ENCODE assay signal across 10 mouse cellular contexts in genomic region chr7:110668756-110669155, GRCm38 (mm10). TPM values are rescaled to one million over a fixed set of nuclear protein-coding genes. Genes with fewer than 3 reads are reported as not detected.
DNase-seq lines count a peak whose midpoint lies in the region; ATAC-seq lines count a peak whose summit lies in the region.
"Had no signal": no experiment of that assay in that cellular context is flagged by ENCODE, and none has a peak within 500 bp of the region (broad histone marks: within the 10 kb centered on the region; RNA-seq: fewer than 3 reads in every experiment).

No protein-coding gene starts in this region.

- H3K4me1 ChIP-seq in heart, embryonic 16.5 days (ENCODE audit: control insufficient read depth, insufficient read depth, low read length), result peaks cover 16% of the 10 kb centered on the region
- H3K4me1 ChIP-seq: liver, embryonic 15.5 days had no signal

- H3K9me3 ChIP-seq in heart, embryonic 16.5 days (replicated peaks; ENCODE audit: control insufficient read depth, low read length), result no peaks in the 10 kb centered on the region
- H3K9me3 ChIP-seq: liver, embryonic 15.5 days had no signal

- no peak overlapping the region for H3K4me2 ChIP-seq in heart, embryonic 16.5 days (ENCODE audit: low read depth, low read length)
- H3K4me2 ChIP-seq: liver, embryonic 15.5 days had no signal

- 26% methylated on average over 5 of the region's 5 CpGs for WGBS in heart, embryonic 16.5 days

- H3K36me3 ChIP-seq in heart, embryonic 16.5 days (ENCODE audit: control insufficient read depth, insufficient read depth), result no peaks in the 10 kb centered on the region
- H3K36me3 ChIP-seq: liver, embryonic 15.5 days had no signal

- H3K27me3 ChIP-seq in heart, embryonic 16.5 days (ENCODE audit: control insufficient read depth, insufficient read depth, low read length), result no peaks in the 10 kb centered on the region
- H3K27me3 ChIP-seq: liver, embryonic 15.5 days had no signal

- ATAC-seq in heart, embryonic 16.5 days (replicated peaks; ENCODE audit: extremely low read depth, insufficient read depth, low FRiP score), result peak; percentile 24; the same call in 1 of the 2 replicates

- H3K4me3 ChIP-seq in heart, embryonic 16.5 days (ENCODE audit: low read length), result no peak overlapping the region
- H3K4me3 ChIP-seq: liver, embryonic 15.5 days had no signal

- DNase-seq in left cerebral cortex, postnatal 4 days, result peak; percentile 34
- DNase-seq in left cerebral cortex, adult 18-20 months (ENCODE audit: low spot score in 2 of 2), result no peak
- DNase-seq in cerebellum, postnatal 14 days, result peak; percentile 21
- peak; percentile 35 for DNase-seq in lung, postnatal 10 days
- no peak for DNase-seq in testis, postnatal 10 days (ENCODE audit: low spot score)
- no peak for DNase-seq in layer of hippocampus, adult 9-11 months
- DNase-seq: thymus, adult 18-20 months had no signal

- intact Hi-C loops in left cerebral cortex, postnatal 4 days (cut with DNase I), result no loop called here

- H3K9ac ChIP-seq in heart, embryonic 16.5 days (ENCODE audit: low read length), result no peak overlapping the region
- H3K9ac ChIP-seq: liver, embryonic 15.5 days had no signal

- H3K27ac ChIP-seq in heart, embryonic 16.5 days (ENCODE audit: low read length), result peak overlapping the region; percentile 66
- H3K27ac ChIP-seq: liver, embryonic 15.5 days had no signal

RNA-seq across cellular contexts. Expression of gene Adm, which starts 41.3 kb away (rescaled TPM):
- 1 to 10 TPM; 2.3 to 2.6 TPM for total RNA-seq in left cerebral cortex, postnatal 4 days (2021)
- total RNA-seq in left cerebral cortex, adult 18-20 months (2021), result 1 to 10 TPM; 2.6 to 3.3 TPM
- 22.6 and 25.8 TPM in 2 replicates for polyA plus RNA-seq in heart, embryonic 16.5 days (2015; fragmentation: Nextera tagmentation; extraction: Ambion mirVana)
- total RNA-seq: hematopoietic stem cell, adult 5-6 weeks had no signal

RNA-seq across cellular contexts. Expression of gene Sbf2, which starts 54.0 kb away (rescaled TPM):
- total RNA-seq in left cerebral cortex, postnatal 4 days (2021), result 100 to 1,000 TPM; 141 to 177 TPM
- 10 to 100 TPM; 52.6 to 55.5 TPM for total RNA-seq in left cerebral cortex, adult 18-20 months (2021)
- 30.8 and 35.0 TPM in 2 replicates for polyA plus RNA-seq in heart, embryonic 16.5 days (2015; fragmentation: Nextera tagmentation; extraction: Ambion mirVana)

Comparison
In these comparisons a context has a peak if more than half of its experiments do, and no peak if none do; other contexts are left out.
1. DNase-seq: peak in left cerebral cortex, postnatal 4 days (single experiment), cerebellum, postnatal 14 days (2 of 2) and lung, postnatal 10 days (single experiment); none in left cerebral cortex, adult 18-20 months (0 of 2), testis, postnatal 10 days (single experiment) and layer of hippocampus, adult 9-11 months (single experiment).